In genomic region chr19:39665650-39666049, GRCm38 (mm10) we compare ENCODE assay signal across 31 mouse cellular contexts. TPM values are rescaled to one million over a fixed set of nuclear protein-coding genes. Genes with fewer than 3 reads are reported as not detected.
"Had no signal": no experiment of that assay in that cellular context is flagged by ENCODE, and none has a peak within 500 bp of the region (broad histone marks: within the 10 kb centered on the region; RNA-seq: fewer than 3 reads in every experiment).

No protein-coding gene starts in this region.

RNA-seq across cellular contexts. Expression of gene Cyp2c67, which starts 16.8 kb away (rescaled TPM):
- total RNA-seq: common myeloid progenitor, adult 5-6 weeks; forebrain, postnatal 0 days; gastrocnemius, adult 18-20 months; gastrocnemius, adult 2 months; gastrocnemius, adult 8-10 months; gastrocnemius, postnatal 10 days; gastrocnemius, postnatal 14 days; gastrocnemius, postnatal 25 days; gastrocnemius, postnatal 36 days; gastrocnemius, postnatal 4 days; granulocyte monocyte progenitor cell, adult 5-6 weeks; heart, adult 18-20 months; heart, adult 2 months had no signal
- polyA plus RNA-seq: cerebellum, adult 2 months; cortical plate, adult 2 months; embryonic facial prominence, embryonic 10.5 days; embryonic facial prominence, embryonic 11.5 days; embryonic facial prominence, embryonic 12.5 days; embryonic facial prominence, embryonic 13.5 days; embryonic facial prominence, embryonic 14.5 days; embryonic facial prominence, embryonic 15.5 days; erythroblast, embryonic 14.5 days; forebrain, embryonic 10.5 days; forebrain, embryonic 11.5 days; forebrain, embryonic 12.5 days; forebrain, embryonic 13.5 days; forebrain, embryonic 14.5 days; forebrain, embryonic 15.5 days; forebrain, embryonic 16.5 days; forebrain, postnatal 0 days; frontal cortex, adult 2 months; gonadal fat pad, adult 2 months; heart, adult 2 months had no signal
